Mouse (Mus musculus): Measurements from ENCODE around the gene Plcb3.

- TF ChIP-seq POLR2A (IDR thresholded peaks at IDR 0.05; ENCODE audit: control insufficient read depth, extremely low read depth, insufficient read depth, low read length, poor library complexity) (no peak), CTCF (IDR thresholded peaks at IDR 0.05; ENCODE audit: borderline replicate concordance, control insufficient read depth, extremely low read depth, insufficient read depth, low read length, poor library complexity) (no peak)
Observed at GRCm38 (mm10) chr19:7018546-7018945, 42.3 kb upstream of the Plcb3 start.

All from thymus, adult 2 months (tissue).